Mouse (Mus musculus) embryonic facial prominence, embryonic 14.5 days (tissue): ENCODE measurements at regions not wholly inside any gene's neighbourhood (a gene's known extent, or its start where the extent isn't known, plus 50 kb on each side); places are given as distances from the start of the nearest gene placed in this dataset.
A peak's percentile ranks its signal among the peaks of the same experiment; 100 is the strongest.
"Not testable (repeated sequence)": the region's sequence is repeated elsewhere in the genome, so short reads cannot be mapped to it uniquely, and the experiment has no call there.

Experiments used
- ATAC-seq: fragments of 200-750 bp; cut with Nextera tagmentation; 2 replicates; pipeline ENCODE4 v1.8.0; 2017; ENCODE audit warnings: low read depth, moderate number of reproducible peaks, moderate TSS enrichment
- DNase-seq: peaks from one replicate; pipeline ENCODE4 v3.0.0-alpha.2; 2015; ENCODE audit warnings: low spot score
- H3K27ac ChIP-seq: fragments of 300-500 bp; sonication (generic); replicated peaks from 2 replicates; pipeline ENCODE4 v1.5.1; 2014; ENCODE audit warnings: low read depth, mild to moderate bottlenecking, low read length, moderate library complexity
- H3K27me3 ChIP-seq: fragments of 300-500 bp; sonication (generic); replicated peaks from 2 replicates; pipeline ENCODE4 v1.6.1; 2014; ENCODE audit warnings: low read length; ENCODE audit not compliant: control insufficient read depth, insufficient read depth
- H3K36me3 ChIP-seq: fragments of 300-500 bp; sonication (generic); 2 replicates; pipeline ENCODE4 v1.6.1; 2014; ENCODE audit warnings: low read length, mixed read lengths; ENCODE audit not compliant: control insufficient read depth, insufficient read depth
- H3K4me1 ChIP-seq: fragments of 300-500 bp; sonication (generic); 2 replicates; pipeline ENCODE4 v1.6.1; 2014; ENCODE audit warnings: antibody characterized with exemption, low read length; ENCODE audit not compliant: control insufficient read depth, insufficient read depth
- H3K4me2 ChIP-seq: fragments of 300-500 bp; sonication (generic); 2 replicates; pipeline ENCODE4 v1.6.1; 2014; ENCODE audit warnings: low read depth, mild to moderate bottlenecking, low read length, moderate library complexity, mixed read lengths
- H3K4me3 ChIP-seq: fragments of 300-500 bp; sonication (generic); 2 replicates; pipeline ENCODE4 v1.5.1; 2014; ENCODE audit warnings: low read depth, mild to moderate bottlenecking, low read length
- H3K9ac ChIP-seq: fragments of 300-500 bp; sonication (generic); 2 replicates; pipeline ENCODE4 v1.6.1; 2014; ENCODE audit warnings: low read depth, mild to moderate bottlenecking, low read length, moderate library complexity, mixed read lengths
- H3K9me3 ChIP-seq: fragments of 300-500 bp; sonication (generic); 2 replicates; pipeline ENCODE4 v1.6.1; 2016; ENCODE audit warnings: low read length; ENCODE audit not compliant: control insufficient read depth
- WGBS: fragments of 180-500 bp; shearing (Covaris S2); extraction: QIAGEN DNeasy Blood & Tissue Kit; methylation state at CpG from one replicate; pipeline ENCODE4 v1.1.7; 2014; 5-methylcytosine and 5-hydroxymethylcytosine counted together

GRCm38 (mm10) chrX:104931153-104931706 lies 74.2 kb upstream of the Magee2 start:
- Histone ChIP-seq H3K9ac (no peak overlapping the region), H3K4me2 (no peak overlapping the region), H3K4me3 (no peak overlapping the region), H3K36me3 (no peaks in the 10 kb centered on the region), H3K27ac (no peak overlapping the region), H3K4me1 (no peaks in the 10 kb centered on the region), H3K9me3 (no peaks in the 10 kb centered on the region), H3K27me3 (peaks cover 4% of the 10 kb centered on the region; the same call in 1 of the 2 replicates)
- DNase-seq (peak; percentile 0), ATAC-seq (no peak)
- WGBS: 90% methylated on average over 2 of the region's 2 CpGs

GRCm38 (mm10) chrX:104951587-104951986 lies 94.5 kb upstream of the Magee2 start:
- Histone ChIP-seq H3K27ac (no peak overlapping the region), H3K27me3 (peaks cover 6% of the 10 kb centered on the region), H3K9ac (no peak overlapping the region), H3K4me2 (no peak overlapping the region), H3K4me1 (no peaks in the 10 kb centered on the region), H3K36me3 (no peaks in the 10 kb centered on the region), H3K4me3 (no peak overlapping the region), H3K9me3 (no peaks in the 10 kb centered on the region)
- ATAC-seq (no peak), DNase-seq (no peak)
- 50% methylated on average over 2 of the region's 2 CpGs for WGBS

GRCm38 (mm10) chrX:104952809-104953208 lies 95.7 kb upstream of the Magee2 start:
- H3K36me3 ChIP-seq, H3K4me3 ChIP-seq, H3K9ac ChIP-seq, H3K27ac ChIP-seq, ATAC-seq, H3K4me1 ChIP-seq, DNase-seq, H3K27me3 ChIP-seq, H3K9me3 ChIP-seq, H3K4me2 ChIP-seq: not testable (repeated sequence)
- 75% methylated on average over 4 of the region's 5 CpGs for WGBS

- H3K9ac ChIP-seq, H3K4me1 ChIP-seq, H3K4me2 ChIP-seq, H3K27me3 ChIP-seq, H3K36me3 ChIP-seq, H3K9me3 ChIP-seq, H3K4me3 ChIP-seq, DNase-seq, ATAC-seq, H3K27ac ChIP-seq: not testable (repeated sequence)
- 83% methylated on average over 1 of the region's 3 CpGs for WGBS
These were observed 96.3 kb upstream of the Magee2 start for GRCm38 (mm10) chrX:104953391-104953790.

- Histone ChIP-seq H3K4me2 (no peak overlapping the region), H3K4me3 (no peak overlapping the region), H3K36me3 (no peaks in the 10 kb centered on the region), H3K4me1 (no peaks in the 10 kb centered on the region), H3K9me3 (no peaks in the 10 kb centered on the region), H3K27ac (no peak overlapping the region), H3K27me3 (no peaks in the 10 kb centered on the region; the same call in 1 of the 2 replicates), H3K9ac (no peak overlapping the region)
- ATAC-seq: no peak
- DNase-seq: no peak
- WGBS: 93% methylated on average over 2 of the region's 2 CpGs
These were observed 101.1 kb upstream of the Pbdc1 start for GRCm38 (mm10) chrX:104978432-104978831.

GRCm38 (mm10) chrX:105003260-105003659 lies 76.3 kb upstream of the Pbdc1 start:
- Histone ChIP-seq H3K9me3 (no peaks in the 10 kb centered on the region), H3K36me3 (no peaks in the 10 kb centered on the region), H3K9ac (no peak overlapping the region), H3K4me2 (no peak overlapping the region), H3K4me3 (no peak overlapping the region), H3K27ac (no peak overlapping the region), H3K4me1 (no peaks in the 10 kb centered on the region), H3K27me3 (peaks cover 16% of the 10 kb centered on the region)
- peak; percentile 39 for DNase-seq
- no peak for ATAC-seq
- 15% methylated on average over 3 of the region's 3 CpGs for WGBS

GRCm38 (mm10) chrX:105006445-105006844 lies 73.1 kb upstream of the Pbdc1 start:
- peak; percentile 49 for DNase-seq
- Histone ChIP-seq H3K9ac (no peak overlapping the region), H3K4me2 (no peak overlapping the region), H3K27me3 (no peaks in the 10 kb centered on the region; the same call in none of the 2 replicates), H3K27ac (no peak overlapping the region), H3K4me3 (no peak overlapping the region), H3K36me3 (no peaks in the 10 kb centered on the region), H3K9me3 (no peaks in the 10 kb centered on the region), H3K4me1 (no peaks in the 10 kb centered on the region)
- 12% methylated on average over 2 of the region's 2 CpGs for WGBS
- ATAC-seq: no peak
